Mouse (Mus musculus) erythroblast, embryonic 14.5 days (primary cell): ENCODE measurements around the gene Stra6l. TPM values are rescaled to one million over a fixed set of nuclear protein-coding genes. Genes with fewer than 3 reads are reported as not detected.

ENCODE experiments used
- H3K27me3 ChIP-seq: 2 replicates; pipeline ENCODE4 v1.6.1; 2012; ENCODE audit warnings: inconsistent platforms; ENCODE audit not compliant: control insufficient read depth
- H3K36me3 ChIP-seq: 2 replicates; pipeline ENCODE4 v1.6.1; 2012; ENCODE audit warnings: mild to moderate bottlenecking, inconsistent platforms; ENCODE audit not compliant: control insufficient read depth
- H3K4me1 ChIP-seq: 2 replicates; pipeline ENCODE4 v1.6.1; 2012; ENCODE audit warnings: inconsistent platforms; ENCODE audit not compliant: control insufficient read depth
- H3K4me3 ChIP-seq: replicated peaks from 2 replicates; pipeline ENCODE3; 2012; ENCODE audit warnings: moderate library complexity, mild to moderate bottlenecking, inconsistent platforms
- H3K9me3 ChIP-seq: 2 replicates; pipeline ENCODE4 v1.6.1; 2012; ENCODE audit warnings: low read length, inconsistent platforms, mixed read lengths; ENCODE audit not compliant: control insufficient read depth
- GATA1 ChIP-seq: IDR thresholded peaks from 2 replicates; pipeline ENCODE4 v1.6.1; 2012; ENCODE audit warnings: low read length, inconsistent platforms, mixed read lengths
- TAL1 ChIP-seq: IDR thresholded peaks from 3 replicates; pipeline ENCODE4 v1.6.1; 2012; ENCODE audit warnings: low read length, inconsistent platforms, mixed read lengths
- polyA plus RNA-seq: library from polyadenylated mRNA; stranded (reverse); fragments of >175 nt; gene quantifications from 2 replicates; pipeline ENCODE4 v1.2.3, GENCODE M21; 2012

The Stra6l gene
- polyA plus RNA-seq, 1 experiment = not detected

GRCm38 (mm10) chr4:45820074-45820830 is 28.2 kb upstream of the Stra6l start:
- Histone ChIP-seq H3K9me3 (no peaks in the 10 kb centered on the region), H3K27me3 (peaks cover 31% of the 10 kb centered on the region), H3K4me1 (no peaks in the 10 kb centered on the region), H3K4me3 (no peak overlapping the region), H3K36me3 (no peaks in the 10 kb centered on the region)
- TF ChIP-seq GATA1 (no peak), TAL1 (no peak)

- no peak for TF ChIP-seq TAL1
- no peak for TF ChIP-seq GATA1
- no peaks in the 10 kb centered on the region for H3K9me3 ChIP-seq
- no peaks in the 10 kb centered on the region for H3K4me1 ChIP-seq
- no peaks in the 10 kb centered on the region for H3K36me3 ChIP-seq
- H3K27me3 ChIP-seq = peaks cover 48% of the 10 kb centered on the region
- H3K4me3 ChIP-seq = no peak overlapping the region
These were observed 26.5 kb upstream of the Stra6l start for GRCm38 (mm10) chr4:45821995-45822394.

GRCm38 (mm10) chr4:45822781-45823575 is 25.5 kb upstream of the Stra6l start:
- Histone ChIP-seq H3K4me1 (no peaks in the 10 kb centered on the region), H3K27me3 (peaks cover 57% of the 10 kb centered on the region), H3K9me3 (no peaks in the 10 kb centered on the region), H3K36me3 (no peaks in the 10 kb centered on the region), H3K4me3 (no peak overlapping the region)
- TF ChIP-seq TAL1 (no peak), GATA1 (no peak)

- Histone ChIP-seq H3K4me1 (no peaks in the 10 kb centered on the region), H3K4me3 (no peak overlapping the region), H3K27me3 (peaks cover 63% of the 10 kb centered on the region), H3K9me3 (no peaks in the 10 kb centered on the region), H3K36me3 (no peaks in the 10 kb centered on the region)
- TF ChIP-seq GATA1 (no peak), TAL1 (no peak)
These were observed 24.3 kb upstream of the Stra6l start for GRCm38 (mm10) chr4:45824049-45824760.

GRCm38 (mm10) chr4:45824761-45825556 is 23.5 kb upstream of the Stra6l start:
- Histone ChIP-seq H3K4me3 (no peak overlapping the region), H3K27me3 (peaks cover 64% of the 10 kb centered on the region), H3K9me3 (no peaks in the 10 kb centered on the region), H3K36me3 (no peaks in the 10 kb centered on the region), H3K4me1 (no peaks in the 10 kb centered on the region)
- no peak for TF ChIP-seq TAL1
- TF ChIP-seq GATA1 = no peak

GRCm38 (mm10) chr4:45826275-45827040 is 22.0 kb upstream of the Stra6l start, which contains the start of gene Igfbpl1:
Igfbpl1 (minus strand) TSS chr4:45826923.
- Histone ChIP-seq H3K9me3 (no peaks in the 10 kb centered on the region), H3K4me1 (no peaks in the 10 kb centered on the region), H3K4me3 (no peak within 1 kb of the TSS), H3K27me3 (peaks cover 66% of the 10 kb centered on the region), H3K36me3 (no peaks in the 10 kb centered on the region)
- TF ChIP-seq GATA1 (no peak), TAL1 (no peak)

GRCm38 (mm10) chr4:45829907-45830759 is 18.3 kb upstream of the Stra6l start:
- Histone ChIP-seq H3K4me1 (no peaks in the 10 kb centered on the region), H3K36me3 (no peaks in the 10 kb centered on the region), H3K9me3 (no peaks in the 10 kb centered on the region), H3K4me3 (no peak overlapping the region), H3K27me3 (peaks cover 41% of the 10 kb centered on the region)
- TF ChIP-seq GATA1 = no peak
- TF ChIP-seq TAL1 = no peak
